Mouse (Mus musculus) kidney, adult 2 months (tissue): ENCODE data around the gene Daam1. TPM values are rescaled to one million over a fixed set of nuclear protein-coding genes. Genes with fewer than 3 reads are reported as not detected.
A peak's percentile ranks its signal among the peaks of the same experiment; 100 is the strongest.

Source experiments
- DNase-seq: peaks from one replicate; pipeline ENCODE4 v3.0.0; 2021
- H3K27ac ChIP-seq: fragments of 200-500 bp; 2 replicates; pipeline ENCODE4 v1.5.1; 2012; ENCODE audit warnings: low read depth, low read length, control low read depth, inconsistent platforms; ENCODE audit not compliant: insufficient read depth
- H3K27me3 ChIP-seq: fragments of 200-500 bp; replicated peaks from 2 replicates; pipeline ENCODE4 v1.6.1; 2012; ENCODE audit warnings: mild to moderate bottlenecking, moderate library complexity, low read length, inconsistent platforms; ENCODE audit not compliant: control insufficient read depth, insufficient read depth
- H3K36me3 ChIP-seq: fragments of 200-500 bp; 2 replicates; pipeline ENCODE4 v1.6.1; 2012; ENCODE audit warnings: mild to moderate bottlenecking, moderate library complexity, low read length, inconsistent platforms; ENCODE audit not compliant: control insufficient read depth, insufficient read depth
- H3K4me1 ChIP-seq: fragments of 200-500 bp; 2 replicates; pipeline ENCODE4 v1.6.1; 2011; ENCODE audit warnings: low read length; ENCODE audit not compliant: control insufficient read depth, insufficient read depth
- H3K4me3 ChIP-seq: fragments of 200-500 bp; 2 replicates; pipeline ENCODE4 v1.5.1; 2011; ENCODE audit warnings: mild to moderate bottlenecking, low read depth, low read length, control low read depth; ENCODE audit not compliant: insufficient read depth
- CTCF ChIP-seq: fragments of 200-500 bp; conservative IDR thresholded peaks from 2 replicates; pipeline ENCODE4 v1.5.1; 2011; ENCODE audit warnings: low read depth, mild to moderate bottlenecking, control low read depth, low read length, moderate library complexity, mixed read lengths; ENCODE audit not compliant: insufficient read depth, insufficient read length
- POLR2A ChIP-seq: fragments of 200-500 bp; IDR thresholded peaks from one replicate; pipeline ENCODE4 v1.6.1; 2011; ENCODE audit warnings: low read depth, low read length, control low read depth
- WGBS: fragments of 180-500 bp; shearing (Covaris S2); methylation state at CpG from one replicate; pipeline ENCODE4 v1.1.7; 2018; 5-methylcytosine and 5-hydroxymethylcytosine counted together
- polyA plus RNA-seq: library from polyadenylated mRNA; depleted of rRNA; stranded (reverse); fragments of >200 nt; gene quantifications from 2 replicates; pipeline ENCODE4 v1.2.3, GENCODE M21; 2012

The Daam1 gene
- polyA plus RNA-seq, 1 experiment = 5.2 TPM

GRCm38 (mm10) chr12:71905640-71906320 lies 74.9 kb downstream of the Daam1 start:
- H3K4me1 ChIP-seq = peaks cover 10% of the 10 kb centered on the region
- peak overlapping the region; percentile 3; the same call in 1 of the 2 replicates for H3K27ac ChIP-seq
- no peaks in the 10 kb centered on the region for H3K27me3 ChIP-seq
- DNase-seq = peak; percentile 65
- no peak for TF ChIP-seq POLR2A
- H3K4me3 ChIP-seq = no peak overlapping the region
- H3K36me3 ChIP-seq = no peaks in the 10 kb centered on the region
- 69% methylated on average over 13 of the region's 13 CpGs for WGBS

- no peaks in the 10 kb centered on the region for H3K36me3 ChIP-seq
- no peaks in the 10 kb centered on the region for H3K27me3 ChIP-seq
- H3K4me1 ChIP-seq = peaks cover 16% of the 10 kb centered on the region
- TF ChIP-seq CTCF = no peak
- no peak for TF ChIP-seq POLR2A
- no peak for DNase-seq
- no peak overlapping the region for H3K27ac ChIP-seq
- no peak overlapping the region for H3K4me3 ChIP-seq
- 84% methylated on average over 12 of the region's 12 CpGs for WGBS
These were observed 75.8 kb downstream of the Daam1 start for GRCm38 (mm10) chr12:71906582-71907267.

GRCm38 (mm10) chr12:71908984-71909383 lies 78.1 kb downstream of the Daam1 start:
- Histone ChIP-seq H3K27me3 (no peaks in the 10 kb centered on the region), H3K4me3 (no peak overlapping the region), H3K4me1 (peaks cover 22% of the 10 kb centered on the region), H3K27ac (no peak overlapping the region), H3K36me3 (no peaks in the 10 kb centered on the region)
- WGBS = 90% methylated on average over 5 of the region's 5 CpGs
- TF ChIP-seq CTCF = no peak
- no peak for DNase-seq

GRCm38 (mm10) chr12:71910246-71910645 lies 79.4 kb downstream of the Daam1 start:
- no peaks in the 10 kb centered on the region for H3K27me3 ChIP-seq
- WGBS = 28% methylated on average over 7 of the region's 7 CpGs
- H3K4me1 ChIP-seq = peaks cover 22% of the 10 kb centered on the region
- DNase-seq = no peak
- TF ChIP-seq CTCF = no peak
- no peak for TF ChIP-seq POLR2A
- H3K36me3 ChIP-seq = no peaks in the 10 kb centered on the region
- no peak overlapping the region for H3K27ac ChIP-seq
- H3K4me3 ChIP-seq = no peak overlapping the region

- no peak for TF ChIP-seq POLR2A
- no peak for TF ChIP-seq CTCF
- DNase-seq = peak; percentile 51
- Histone ChIP-seq H3K27ac (no peak overlapping the region), H3K4me3 (no peak overlapping the region), H3K27me3 (no peaks in the 10 kb centered on the region), H3K36me3 (no peaks in the 10 kb centered on the region), H3K4me1 (peaks cover 19% of the 10 kb centered on the region)
- 17% methylated on average over 1 of the region's 1 CpGs for WGBS
These were observed 81.4 kb downstream of the Daam1 start for GRCm38 (mm10) chr12:71912262-71912661.

GRCm38 (mm10) chr12:71919156-71919555 lies 88.3 kb downstream of the Daam1 start:
- TF ChIP-seq CTCF (no peak), POLR2A (no peak)
- Histone ChIP-seq H3K4me3 (no peak overlapping the region), H3K27me3 (no peaks in the 10 kb centered on the region), H3K27ac (no peak overlapping the region), H3K4me1 (no peaks in the 10 kb centered on the region), H3K36me3 (no peaks in the 10 kb centered on the region)
- DNase-seq = no peak
- WGBS = 67% methylated on average over 4 of the region's 4 CpGs

GRCm38 (mm10) chr12:71919962-71920361 lies 89.1 kb downstream of the Daam1 start:
- H3K27ac ChIP-seq = no peak overlapping the region
- 90% methylated on average over 3 of the region's 3 CpGs for WGBS
- H3K27me3 ChIP-seq = no peaks in the 10 kb centered on the region
- no peak overlapping the region for H3K4me3 ChIP-seq
- no peaks in the 10 kb centered on the region for H3K36me3 ChIP-seq
- TF ChIP-seq CTCF (no peak), POLR2A (no peak)
- H3K4me1 ChIP-seq = no peaks in the 10 kb centered on the region
- DNase-seq = no peak
